Mouse (Mus musculus): ENCODE data around the gene Ager.

DNA sequence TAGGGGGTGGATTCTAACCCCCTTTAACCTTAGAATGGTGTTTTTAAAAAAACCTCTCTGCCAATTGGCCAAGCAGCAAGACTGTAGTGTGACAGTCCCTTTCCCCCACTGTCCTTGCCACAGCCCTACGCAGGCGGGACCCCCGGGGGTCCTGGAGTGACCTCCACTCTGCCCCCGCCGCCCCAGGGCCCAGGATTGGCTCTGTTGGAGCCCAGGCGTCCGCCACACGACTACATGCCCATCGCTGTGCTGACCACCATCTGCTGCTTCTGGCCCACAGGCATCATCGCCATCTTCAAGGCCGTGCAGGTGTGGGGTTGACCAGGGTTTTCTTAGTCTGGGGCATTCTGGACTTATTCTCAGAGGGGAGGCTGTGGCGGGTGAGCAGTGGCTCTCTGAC is 34.0 kb downstream of the Ager start:
- no peak for TF ChIP-seq GATA1 (IDR thresholded peaks at IDR 0.05; ENCODE audit: low read length)
- TF ChIP-seq TAL1 (IDR thresholded peaks at IDR 0.05; ENCODE audit: low read length): no peak
